Mouse (Mus musculus) lung, postnatal 0 days (tissue): ENCODE measurements at regions not wholly inside any gene's neighbourhood (a gene's known extent, or its start where the extent isn't known, plus 50 kb on each side); places are given as distances from the start of the nearest gene placed in this dataset.

Experiments used
- CTCF ChIP-seq: IDR thresholded peaks from 2 replicates; pipeline ENCODE4 v1.5.1; 2016; ENCODE audit warnings: antibody characterized with exemption, mild to moderate bottlenecking
- EP300 ChIP-seq: IDR thresholded peaks from 2 replicates; pipeline ENCODE4 v1.6.1; 2016; ENCODE audit warnings: antibody characterized with exemption, mild to moderate bottlenecking, control low read depth

GRCm38 (mm10) chr4:152724026-152724425 lies 246.4 kb upstream of the Kcnab2 start:
- TF ChIP-seq CTCF (no peak), EP300 (no peak)
